Mouse (Mus musculus) CH12.LX (cell line): Measurements from ENCODE around the gene Nme9. TPM values are rescaled to one million over a fixed set of nuclear protein-coding genes. Genes with fewer than 3 reads are reported as not detected.

Experiments
- DNase-seq: peaks from one replicate; pipeline ENCODE4 v3.0.0-alpha.2; 2013; ENCODE audit errors: extremely low read depth
- H3K27ac ChIP-seq: 2 replicates; pipeline ENCODE4 v1.5.1; 2012; ENCODE audit warnings: low read depth, mild to moderate bottlenecking, control low read depth, moderate library complexity; ENCODE audit not compliant: insufficient read depth
- H3K27me3 ChIP-seq: replicated peaks from 2 replicates; pipeline ENCODE3; 2012; ENCODE audit warnings: inconsistent platforms
- H3K36me3 ChIP-seq, 2 experiments: replicated peaks in 1 of 2; 2 replicates each; pipeline versions ENCODE3 to v1.6.1; 2012; ENCODE audit warnings: inconsistent platforms in 1 of 2, low read length in 1 of 2, mild to moderate bottlenecking in 1 of 2, mixed read lengths in 1 of 2, moderate library complexity in 1 of 2; ENCODE audit not compliant: control insufficient read depth in 1 of 2, insufficient read depth in 1 of 2
- H3K4me1 ChIP-seq, 2 experiments: 2 replicates each; pipeline ENCODE4 v1.6.1; 2012; ENCODE audit warnings: inconsistent platforms in 1 of 2, moderate library complexity in 1 of 2; ENCODE audit not compliant: insufficient read depth in 2 of 2, control insufficient read depth in 1 of 2
- H3K4me2 ChIP-seq: 2 replicates; pipeline ENCODE4 v1.6.1; 2012; ENCODE audit warnings: low read depth, mild to moderate bottlenecking, control low read depth; ENCODE audit not compliant: poor library complexity, insufficient read depth, severe bottlenecking
- H3K4me3 ChIP-seq, 3 experiments: fragments of 150-350 bp in 1 of 3; sonication (generic) in 1 of 3; replicated peaks in 1 of 3; 2 replicates each; pipeline versions ENCODE3 to v1.5.1; 2011 to 2012; ENCODE audit warnings: low read depth in 2 of 3, low read length in 2 of 3, mild to moderate bottlenecking in 2 of 3, moderate library complexity in 2 of 3, control low read depth in 1 of 3, improper control_type of control experiment in 1 of 3, inconsistent platforms in 1 of 3, mixed read lengths in 1 of 3; ENCODE audit not compliant: poor library complexity in 1 of 3
- H3K79me2 ChIP-seq: replicated peaks from 2 replicates; pipeline ENCODE4 v1.6.1; 2012; ENCODE audit warnings: mild to moderate bottlenecking, moderate library complexity; ENCODE audit not compliant: control insufficient read depth, poor library complexity, insufficient read depth, severe bottlenecking; ENCODE audit errors: extremely low read depth
- H3K9ac ChIP-seq: 2 replicates; pipeline ENCODE4 v1.6.1; 2012; ENCODE audit warnings: low read depth, mild to moderate bottlenecking, control low read depth, moderate library complexity; ENCODE audit not compliant: insufficient read depth
- H3K9me3 ChIP-seq: replicated peaks from 2 replicates; pipeline ENCODE3; 2012; ENCODE audit warnings: low read length, inconsistent platforms, mixed read lengths
- BHLHE40 ChIP-seq: IDR thresholded peaks from 2 replicates; pipeline ENCODE4 v1.6.1; 2011; ENCODE audit warnings: mild to moderate bottlenecking, low read depth, low read length, improper control_type of control experiment
- CTCF ChIP-seq, 2 experiments: IDR thresholded peaks in 1 of 2; conservative IDR thresholded peaks in 1 of 2; 2 replicates each; pipeline ENCODE4 v1.5.1; 2011 to 2012; ENCODE audit warnings: low read depth in 2 of 2, low read length in 2 of 2, improper control_type of control experiment in 1 of 2, inconsistent platforms in 1 of 2, mild to moderate bottlenecking in 1 of 2, moderate library complexity in 1 of 2
- E2F4 ChIP-seq: IDR thresholded peaks from 2 replicates; pipeline ENCODE4 v1.6.1; 2011; ENCODE audit warnings: low read depth, low read length, improper control_type of control experiment; ENCODE audit not compliant: insufficient replicate concordance
- ETS1 ChIP-seq: conservative IDR thresholded peaks from 2 replicates; pipeline ENCODE4 v1.6.1; 2012; ENCODE audit warnings: low read depth, mild to moderate bottlenecking, inconsistent platforms, low read length, improper control_type of control experiment, moderate library complexity
- IRF4 ChIP-seq: IDR thresholded peaks from 2 replicates; pipeline ENCODE4 v1.6.1; 2014; ENCODE audit warnings: low read depth, mild to moderate bottlenecking, inconsistent platforms, low read length, improper control_type of control experiment
- MAFK ChIP-seq: IDR thresholded peaks from 2 replicates; pipeline ENCODE4 v1.6.1; 2011; ENCODE audit warnings: low read length, improper control_type of control experiment; ENCODE audit not compliant: insufficient replicate concordance
- MAX ChIP-seq: IDR thresholded peaks from 2 replicates; pipeline ENCODE4 v1.6.1; 2011; ENCODE audit warnings: low read length, improper control_type of control experiment
- MEF2A ChIP-seq: IDR thresholded peaks from 2 replicates; pipeline ENCODE4 v1.6.1; 2014; ENCODE audit warnings: low read depth, mild to moderate bottlenecking, inconsistent platforms, low read length, improper control_type of control experiment, borderline replicate concordance
- MXI1 ChIP-seq: IDR thresholded peaks from 2 replicates; pipeline ENCODE4 v1.6.1; 2011; ENCODE audit warnings: mild to moderate bottlenecking, low read depth, low read length, improper control_type of control experiment
- RAD21 ChIP-seq: IDR thresholded peaks from 2 replicates; pipeline ENCODE4 v1.6.1; 2011; ENCODE audit warnings: low read depth, mild to moderate bottlenecking, low read length, improper control_type of control experiment, moderate library complexity
- SIN3A ChIP-seq: IDR thresholded peaks from 2 replicates; pipeline ENCODE4 v1.6.1; 2012; ENCODE audit warnings: low read length, improper control_type of control experiment, inconsistent platforms
- SMC3 ChIP-seq: IDR thresholded peaks from 2 replicates; pipeline ENCODE4 v1.6.1; 2011; ENCODE audit warnings: low read depth, low read length, improper control_type of control experiment
- TBP ChIP-seq: conservative IDR thresholded peaks from 2 replicates; pipeline ENCODE4 v1.6.1; 2011; ENCODE audit warnings: low read depth, low read length, improper control_type of control experiment
- UBTF ChIP-seq: IDR thresholded peaks from 2 replicates; pipeline ENCODE4 v1.6.1; 2012; ENCODE audit warnings: low read depth, mild to moderate bottlenecking, inconsistent platforms, low read length, improper control_type of control experiment, moderate library complexity
- USF2 ChIP-seq: conservative IDR thresholded peaks from 2 replicates; pipeline ENCODE4 v1.6.1; 2011; ENCODE audit warnings: low read depth, low read length, improper control_type of control experiment
- ZC3H11A ChIP-seq: IDR thresholded peaks from 2 replicates; pipeline ENCODE4 v1.6.1; 2012; ENCODE audit warnings: low read depth, mild to moderate bottlenecking, inconsistent platforms, low read length, improper control_type of control experiment
- dilution Hi-C: fragments of 300-500 bp; cut with MboI; formaldehyde crosslinking; loops from 2 replicates; pipeline ENCODE4 v1.14.3; 2020; ENCODE audit warnings: low sequenced_read_pairs; ENCODE audit not compliant: extremely low pct_unique_long_range_greater_than_20kb, extremely low pct_ligation_motif_present
- in situ Hi-C: fragments of 300-500 bp; cut with MboI; formaldehyde crosslinking; loops from 3 replicates; pipeline ENCODE4 v1.14.3; 2019; ENCODE audit warnings: low sequenced_read_pairs, low pct_ligation_motif_present, low pct_unique_long_range_greater_than_20kb, mixed read lengths
- polyA plus RNA-seq: library from polyadenylated mRNA; unstranded; fragments of >175 nt; gene quantifications from 2 replicates; pipeline ENCODE4 v1.2.1, GENCODE M21; 2012; ENCODE audit warnings: low read depth; ENCODE audit not compliant: insufficient read length
- total RNA-seq, 2 experiments: library from RNA; depleted of rRNA; stranded (reverse); fragments of 300-350 nt in 1 of 2; fragments of >200 nt in 1 of 2; gene quantifications; 2 replicates each; pipeline ENCODE4 v1.2.3; 2012 to 2014

Gene Nme9
- total and polyA plus RNA-seq, 3 experiments: not detected

DNA sequence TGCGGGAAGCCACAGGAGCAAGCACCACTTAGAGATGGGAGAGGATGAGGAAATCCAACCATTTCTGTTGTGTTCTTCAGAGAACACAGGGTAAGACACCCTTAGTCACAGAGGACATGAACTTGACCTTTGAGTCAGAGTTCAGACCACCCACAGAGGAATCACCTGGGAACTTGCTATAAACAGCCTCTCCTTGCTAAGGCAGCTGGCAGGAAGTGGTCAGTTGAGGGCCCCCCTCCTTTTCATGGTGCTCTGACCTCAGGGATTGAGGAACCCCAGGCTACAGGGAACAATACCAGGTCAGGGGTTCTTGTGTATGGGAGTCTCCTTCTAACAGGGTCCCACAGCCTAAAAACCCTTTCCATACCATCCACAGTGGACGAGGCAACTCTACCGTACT lies 34.5 kb upstream of the Nme9 start:
- Histone ChIP-seq H3K9me3 (no peaks in the 10 kb centered on the region), H3K4me3 (no peak overlapping the region), H3K4me2 (no peak overlapping the region), H3K36me3 (no peaks in the 10 kb centered on the region), H3K79me2 (no peaks in the 10 kb centered on the region), H3K4me1 (peaks cover 5 to 17% of the 10 kb centered on the region in 2 experiments), H3K27me3 (peaks cover 3% of the 10 kb centered on the region), H3K9ac (no peak overlapping the region), H3K27ac (no peak overlapping the region)
- dilution Hi-C loops (no loop called here), in situ Hi-C loops (no loop called here)
- TF ChIP-seq SIN3A (no peak), UBTF (no peak), SMC3 (no peak), ZC3H11A (no peak), MXI1 (no peak), TBP (no peak), ETS1 (no peak)
- no peak for DNase-seq

DNA sequence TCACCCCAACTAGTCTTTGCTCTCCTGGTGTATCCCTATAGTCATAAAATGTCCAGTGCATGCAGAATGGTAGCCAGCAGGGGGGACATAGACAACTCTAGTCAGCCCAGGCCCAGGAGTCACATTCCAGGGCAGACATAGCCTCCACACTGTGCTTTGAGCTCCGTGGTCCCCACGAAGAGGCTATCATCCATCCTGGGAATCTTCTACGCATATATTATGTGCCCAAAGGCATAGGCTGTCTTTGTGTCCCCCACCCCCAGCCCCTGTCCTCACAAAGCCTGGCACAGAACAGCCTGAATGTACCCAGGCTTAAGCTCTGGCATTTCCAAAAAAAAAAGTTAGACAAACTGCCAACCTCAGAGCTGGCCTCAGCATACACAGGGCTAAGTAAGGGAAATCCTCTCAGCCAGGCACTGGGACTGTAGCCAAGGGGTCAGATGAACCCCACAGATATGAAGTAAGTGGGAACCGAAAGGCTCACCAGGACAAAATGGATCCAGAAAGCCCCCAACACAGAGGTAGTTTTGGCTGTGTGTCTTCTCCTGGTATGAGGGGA lies 33.9 kb upstream of the Nme9 start:
- in situ Hi-C loops: no loop called here
- peaks cover 3% of the 10 kb centered on the region for H3K27me3 ChIP-seq
- no peak overlapping the region for H3K4me3 ChIP-seq
- no peak overlapping the region for H3K4me2 ChIP-seq
- TF ChIP-seq MAX (no peak), RAD21 (no peak), CTCF (conservative IDR thresholded peaks at IDR 0.05 in 1 of 2, IDR thresholded peaks at IDR 0.05 in 1 of 2; ENCODE audit: low read depth in 2 of 2, low read length in 2 of 2) (no peak), MEF2A (no peak), SMC3 (no peak), E2F4 (no peak), USF2 (no peak)
- TF ChIP-seq, all 38 proteins: peak for 0
- dilution Hi-C loops: no loop called here
- Histone ChIP-seq H3K36me3 (no peaks in the 10 kb centered on the region), H3K4me1 (peaks cover 8 to 17% of the 10 kb centered on the region in 2 experiments), H3K9ac (no peak overlapping the region), H3K9me3 (no peaks in the 10 kb centered on the region), H3K27ac (no peak overlapping the region), H3K79me2 (no peaks in the 10 kb centered on the region)
- no peak for DNase-seq

DNA sequence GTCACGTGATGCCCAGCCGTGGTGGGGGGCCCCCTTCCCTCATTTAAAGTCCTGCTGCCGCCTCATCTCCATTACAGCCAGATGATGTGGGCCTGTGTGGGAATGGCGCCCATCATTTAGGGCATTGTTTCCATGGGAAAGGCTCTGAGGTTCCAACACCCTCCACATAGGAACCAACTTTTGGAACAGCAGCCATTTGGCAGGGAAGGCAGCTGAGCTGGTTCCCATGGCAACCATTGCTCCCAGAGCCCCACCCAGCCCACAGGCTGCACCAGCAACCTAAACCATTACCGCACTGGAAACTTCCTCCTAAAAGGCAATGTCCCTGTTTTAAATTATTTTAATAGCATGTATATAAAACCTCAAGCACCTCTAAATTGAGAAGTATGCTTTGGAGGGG lies 32.9 kb upstream of the Nme9 start:
- Histone ChIP-seq H3K4me3 (no peak overlapping the region), H3K27me3 (peaks cover 3% of the 10 kb centered on the region), H3K4me1 (peaks cover 8 to 17% of the 10 kb centered on the region in 2 experiments), H3K79me2 (no peaks in the 10 kb centered on the region), H3K27ac (no peak overlapping the region), H3K4me2 (no peak overlapping the region), H3K9ac (no peak overlapping the region), H3K9me3 (no peaks in the 10 kb centered on the region), H3K36me3 (no peaks in the 10 kb centered on the region)
- no peak for DNase-seq
- dilution Hi-C loops (no loop called here), in situ Hi-C loops (no loop called here)
- no peak for TF ChIP-seq MAFK
- peak; percentile 28; the same call in 1 of the 2 replicates for TF ChIP-seq BHLHE40
- TF ChIP-seq USF2: no peak
- no peak for TF ChIP-seq CTCF (conservative IDR thresholded peaks at IDR 0.05 in 1 of 2, IDR thresholded peaks at IDR 0.05 in 1 of 2; ENCODE audit: low read depth in 2 of 2, low read length in 2 of 2)
- no peak for TF ChIP-seq IRF4
